Mouse (Mus musculus): ENCODE data around the gene Cnih2.
A peak's percentile ranks its signal among the peaks of the same experiment; 100 is the strongest.
"Not testable (repeated sequence)": the region's sequence is repeated elsewhere in the genome, so short reads cannot be mapped to it uniquely, and the experiment has no call there.

Gene Cnih2

DNA sequence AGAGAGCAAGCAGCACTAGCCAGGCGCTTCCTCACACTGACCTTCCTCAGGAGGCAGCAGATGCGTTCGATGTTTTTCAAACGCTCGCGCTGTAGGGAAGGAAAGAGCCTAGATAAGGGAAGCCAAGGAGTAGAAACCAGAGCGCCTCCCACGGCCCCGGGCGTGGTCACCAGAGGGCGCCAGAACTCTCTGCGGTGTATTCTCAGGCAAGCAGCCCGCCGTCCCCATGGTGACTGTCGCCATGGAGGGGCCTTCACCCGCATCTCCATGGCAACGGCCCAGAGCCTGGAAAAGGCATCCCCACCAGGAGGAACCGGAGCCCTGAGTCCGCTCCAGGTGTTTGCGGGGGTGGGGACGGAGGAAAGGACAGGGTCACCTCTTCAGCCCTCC, 4.1 kb downstream of the Cnih2 start:
- peak; percentile 88 to 96 for DNase-seq (ENCODE audit: low spot score in 2 of 2)

DNA sequence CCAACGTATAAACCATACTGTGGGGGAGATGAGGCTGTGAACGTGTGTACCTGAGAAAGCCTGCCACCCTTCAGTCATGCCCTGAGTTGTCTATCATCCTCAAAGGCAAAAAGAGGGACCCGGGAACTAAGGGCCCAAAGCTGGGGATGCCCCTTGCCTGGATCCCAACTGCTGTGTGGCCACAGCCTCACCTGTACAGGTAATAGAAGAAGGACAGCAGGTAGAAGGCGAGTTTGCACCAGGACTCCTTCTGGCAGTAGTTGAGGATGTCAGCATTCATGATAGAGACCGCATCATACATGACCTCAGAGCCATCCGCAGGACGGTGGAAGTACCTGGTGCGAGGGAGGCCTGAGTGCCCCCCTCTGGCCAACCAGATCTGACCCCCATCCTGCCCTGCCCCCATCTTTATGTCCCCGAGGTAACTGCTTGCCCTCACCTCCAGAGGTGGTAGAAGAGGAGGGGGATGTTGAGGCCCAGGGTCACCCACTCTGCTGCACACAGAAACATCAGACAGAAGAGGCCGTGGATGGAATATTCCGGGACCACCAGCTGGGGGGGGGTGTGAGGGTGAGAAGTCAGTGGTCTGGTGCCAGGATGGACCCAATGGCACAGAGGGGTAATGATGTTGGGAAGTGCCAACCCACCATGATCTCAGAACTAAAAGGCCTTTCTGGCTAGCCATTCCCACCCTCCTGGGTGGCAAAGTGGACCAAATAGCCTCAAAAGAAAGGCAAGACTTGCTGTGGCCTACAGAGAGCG, 4.7 kb downstream of the Cnih2 start:
- DNase-seq (ENCODE audit: low spot score in 2 of 2), result no peak

DNA sequence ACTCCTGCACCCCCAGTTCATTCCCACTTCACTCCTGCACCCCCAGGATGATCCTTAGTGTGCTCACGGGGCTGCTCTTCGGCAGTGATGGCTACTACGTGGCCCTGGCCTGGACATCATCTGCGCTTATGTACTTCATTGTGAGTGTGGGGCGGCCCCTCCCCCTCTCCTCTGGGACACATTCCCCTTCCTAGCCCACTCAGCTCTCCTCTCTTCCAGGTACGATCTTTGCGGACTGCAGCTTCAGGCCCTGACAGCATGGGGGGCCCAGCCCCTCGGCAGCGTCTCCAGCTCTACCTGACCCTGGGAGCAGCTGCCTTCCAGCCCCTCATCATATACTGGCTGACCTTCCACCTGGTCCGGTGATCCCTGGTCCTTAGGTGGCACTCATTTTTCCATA, 6.2 kb downstream of the Cnih2 start:
- DNase-seq (ENCODE audit: low spot score in 2 of 2), result no peak

DNA sequence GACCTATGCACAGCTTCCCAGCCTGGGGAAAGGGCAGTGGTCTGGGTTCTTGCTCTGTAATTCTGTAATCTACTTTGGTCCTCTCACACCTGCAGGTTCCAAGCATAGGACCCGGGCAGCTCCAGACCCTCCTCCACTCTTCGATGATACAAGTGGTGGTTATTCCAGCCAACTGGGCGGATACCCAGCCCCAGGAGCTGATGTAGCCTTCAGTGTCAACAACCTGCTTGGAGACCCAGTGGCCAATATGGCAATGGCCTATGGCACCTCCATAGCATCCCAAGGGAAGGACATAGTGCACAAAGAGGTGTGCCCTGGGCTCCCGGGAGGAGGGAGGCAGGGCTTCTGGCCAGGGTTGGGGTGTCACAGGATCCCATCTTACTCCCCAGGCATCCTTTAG, 9.0 kb downstream of the Cnih2 start:
- DNase-seq (ENCODE audit: low spot score in 2 of 2), result no peak

DNA sequence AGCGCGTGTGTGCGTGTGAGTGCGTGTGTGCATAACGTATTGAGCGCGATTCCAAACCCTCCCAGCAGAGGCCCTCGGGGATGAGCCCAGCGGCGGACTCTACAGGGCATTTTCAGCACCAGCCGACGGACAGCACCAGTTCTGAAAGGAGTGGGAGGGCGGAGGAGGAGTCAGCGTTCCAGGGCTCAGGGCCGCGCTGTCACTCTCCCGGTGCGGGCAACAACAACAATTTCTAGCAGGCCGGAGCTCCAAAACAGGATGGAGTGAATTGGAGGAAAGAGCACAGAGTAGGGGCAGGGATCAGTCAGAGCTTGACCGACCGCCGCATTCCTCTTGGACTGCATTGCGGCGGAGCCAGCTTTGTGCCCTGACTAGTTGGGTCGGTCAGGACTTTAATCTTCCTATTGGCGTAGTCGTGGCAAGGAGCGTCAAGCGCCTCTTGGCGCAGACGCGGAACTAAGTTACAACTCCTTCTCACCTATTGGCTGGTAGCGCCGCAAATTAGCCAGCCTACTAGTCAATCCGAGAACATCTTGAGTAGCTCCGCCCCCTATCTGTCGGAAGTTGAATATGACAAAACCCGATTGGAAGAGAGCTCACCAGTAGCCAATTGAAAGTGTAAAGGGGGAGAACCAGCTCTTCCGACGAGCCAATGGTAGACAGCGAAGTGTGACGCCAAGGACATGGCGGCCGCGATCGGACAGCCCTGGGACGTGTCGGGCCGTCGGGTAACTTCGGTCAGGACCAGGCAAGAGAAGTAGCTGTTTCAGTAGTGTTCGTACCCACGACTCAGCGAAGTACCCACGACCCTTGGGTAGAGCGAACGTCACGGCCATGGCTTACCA, 10.2 kb downstream of the Cnih2 start, which contains the start of gene Yif1a:
Yif1a (plus strand) TSS at position 655 of the 845 bp plus-strand sequence.
- peak; percentile 89 to 96 for DNase-seq (ENCODE audit: low spot score in 2 of 2)

DNA sequence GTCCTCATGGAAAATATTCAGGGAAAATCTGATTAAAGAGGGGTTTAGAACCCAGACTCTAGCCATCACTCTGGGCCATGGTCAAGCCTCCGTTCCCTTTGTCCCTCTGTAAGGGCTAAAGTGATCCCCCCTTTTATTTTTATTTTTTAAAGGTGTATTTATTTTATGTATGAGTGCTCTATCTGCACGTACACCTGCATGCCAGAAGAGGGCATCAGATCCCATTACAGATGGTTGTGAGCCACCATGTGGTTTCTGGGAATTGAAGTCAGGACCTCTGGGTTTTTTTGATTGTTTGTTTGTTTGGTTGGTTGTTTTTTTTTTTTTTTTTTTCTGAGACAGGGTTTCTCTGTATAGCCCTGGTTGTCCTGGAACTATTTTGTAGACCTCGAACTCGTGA, 11.8 kb downstream of the Cnih2 start:
- not testable (repeated sequence) for DNase-seq (ENCODE audit: low spot score in 2 of 2)

DNA sequence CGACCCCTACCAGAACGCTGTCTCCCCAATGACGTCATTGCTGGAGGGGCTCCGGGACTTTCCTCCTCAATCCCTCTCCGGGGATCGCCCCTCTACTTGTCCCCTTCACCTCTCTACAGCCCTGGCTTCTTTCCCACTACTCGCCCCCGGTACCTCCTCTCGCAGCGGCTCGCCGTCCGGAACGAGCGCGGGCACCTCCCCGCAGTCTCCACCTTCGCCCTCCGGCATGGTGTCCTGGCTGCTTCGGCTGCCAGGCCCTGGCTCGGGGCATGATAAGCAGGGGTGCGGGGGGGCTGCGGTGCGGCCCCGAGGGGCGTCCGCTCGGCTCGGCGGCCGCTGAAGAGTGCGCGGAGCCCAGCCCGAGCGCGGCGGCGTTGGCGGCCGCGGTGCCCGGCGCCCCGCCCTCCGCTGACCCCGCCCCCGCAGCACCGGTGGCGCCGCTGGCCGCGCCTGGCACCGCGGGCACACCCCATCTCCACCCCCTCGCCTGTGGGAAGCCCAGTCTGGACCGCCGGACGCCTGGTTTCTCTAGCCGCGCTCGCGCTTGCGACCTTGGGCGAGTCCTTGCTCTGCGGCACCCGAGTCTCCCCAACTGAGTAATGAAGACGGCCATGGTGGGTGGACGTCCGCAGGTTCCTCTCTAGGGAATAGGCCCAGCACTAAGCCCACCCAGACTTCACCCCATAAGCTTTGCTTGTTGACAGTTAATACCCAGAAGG, 13.0 kb downstream of the Cnih2 start, which contains the start of gene Tmem151a:
Tmem151a (minus strand) TSS at position 387 of the 719 bp plus-strand sequence.
- peak in 1 of 2 experiments; percentile 71 for DNase-seq (ENCODE audit: low spot score in 2 of 2)

DNA sequence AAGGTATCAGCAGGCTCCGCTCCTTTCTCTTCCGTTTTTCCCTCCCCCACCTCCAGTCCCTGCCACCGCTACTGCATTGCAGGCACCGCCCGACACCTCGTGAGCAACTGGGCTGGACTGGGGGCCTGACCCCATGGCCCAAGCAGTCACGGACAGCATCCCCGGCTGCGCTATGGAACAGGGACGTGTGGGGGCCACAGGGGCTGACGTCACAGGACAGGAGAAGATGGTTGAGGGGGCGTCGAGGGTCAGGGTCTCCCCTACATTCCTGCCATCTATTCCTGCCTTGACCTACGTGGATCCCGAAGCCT, 13.5 kb downstream of the Cnih2 start:
- no peak for DNase-seq (ENCODE audit: low spot score in 2 of 2)

DNA sequence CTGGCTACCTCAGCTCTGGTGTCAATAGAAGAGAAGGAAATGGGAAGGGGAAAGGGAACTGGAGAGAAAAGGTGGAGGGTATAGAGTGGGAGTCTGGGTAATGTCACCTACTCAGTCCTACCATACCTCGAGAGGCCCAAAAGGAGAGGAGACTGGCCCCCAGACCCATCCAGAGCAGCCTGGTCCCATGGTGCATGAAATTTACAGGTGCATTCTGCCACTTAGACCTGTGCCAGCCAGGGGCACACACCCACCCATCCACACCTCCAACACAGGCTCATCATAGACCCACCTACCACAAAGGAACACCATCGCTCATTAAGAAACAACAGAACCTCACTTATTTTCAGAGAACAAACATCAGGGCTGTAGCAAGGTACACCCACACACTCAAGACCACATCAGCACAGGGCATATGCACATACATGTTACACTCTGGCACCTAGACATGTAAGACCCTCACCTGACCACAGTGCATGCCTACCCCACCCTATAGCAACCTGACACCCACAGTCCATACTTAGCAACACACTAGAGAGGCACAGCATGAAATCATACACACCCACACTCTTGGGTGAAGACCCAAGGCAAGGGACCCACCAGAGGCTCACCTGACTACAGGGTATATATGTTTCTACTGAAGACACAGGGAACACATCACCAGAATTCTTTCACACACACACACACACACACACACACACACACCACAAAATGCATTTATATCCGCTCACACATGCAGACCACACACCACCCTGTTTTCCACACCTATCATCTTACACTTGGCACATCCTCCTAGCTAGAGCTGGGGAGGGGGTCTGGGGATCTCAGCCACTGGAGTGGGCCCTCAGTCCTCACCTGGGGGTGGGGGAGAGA, 14.1 kb downstream of the Cnih2 start:
- DNase-seq (ENCODE audit: low spot score in 2 of 2), result no peak

DNA sequence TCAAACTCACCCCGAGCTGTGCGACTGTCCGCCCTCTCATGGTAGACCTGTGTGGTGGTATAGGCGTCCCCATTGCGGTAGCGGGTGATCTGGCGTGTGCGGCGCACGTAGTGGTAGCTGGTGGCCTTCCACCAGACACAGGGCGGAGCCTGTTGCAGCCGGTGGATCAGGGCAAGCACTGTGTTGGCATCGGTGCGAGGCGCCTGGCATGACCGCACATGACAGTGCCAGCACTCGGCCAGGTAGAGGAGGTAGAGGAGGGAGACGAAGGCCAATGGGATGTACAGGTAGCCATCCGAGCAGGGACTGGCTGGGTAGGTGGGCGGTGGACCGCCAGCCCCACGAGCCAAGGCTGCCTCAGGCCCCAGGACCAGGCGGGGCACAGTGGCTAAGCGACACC, 15.7 kb downstream of the Cnih2 start:
- DNase-seq (ENCODE audit: low spot score in 2 of 2), result no peak

DNA sequence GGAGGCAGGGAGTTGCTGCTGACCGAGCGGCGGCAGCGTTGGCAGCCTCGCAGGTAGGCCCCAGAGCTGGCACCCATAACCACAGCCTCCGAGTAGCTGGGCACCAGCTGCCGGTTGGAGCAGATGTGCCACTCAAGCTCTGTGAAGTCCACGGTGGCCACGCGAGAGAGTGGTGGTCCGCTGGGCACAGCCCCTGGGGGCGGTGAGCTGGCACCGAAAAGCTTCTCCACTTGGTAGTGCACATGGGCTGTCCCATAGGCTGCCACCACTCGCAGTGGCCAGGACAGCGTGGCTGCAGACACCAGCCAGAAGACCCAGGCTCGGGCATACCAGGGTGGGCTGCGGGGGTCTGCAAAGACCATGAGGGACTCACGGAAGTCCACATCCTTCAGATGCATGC, 16.3 kb downstream of the Cnih2 start:
- DNase-seq (ENCODE audit: low spot score in 2 of 2), result no peak

DNA sequence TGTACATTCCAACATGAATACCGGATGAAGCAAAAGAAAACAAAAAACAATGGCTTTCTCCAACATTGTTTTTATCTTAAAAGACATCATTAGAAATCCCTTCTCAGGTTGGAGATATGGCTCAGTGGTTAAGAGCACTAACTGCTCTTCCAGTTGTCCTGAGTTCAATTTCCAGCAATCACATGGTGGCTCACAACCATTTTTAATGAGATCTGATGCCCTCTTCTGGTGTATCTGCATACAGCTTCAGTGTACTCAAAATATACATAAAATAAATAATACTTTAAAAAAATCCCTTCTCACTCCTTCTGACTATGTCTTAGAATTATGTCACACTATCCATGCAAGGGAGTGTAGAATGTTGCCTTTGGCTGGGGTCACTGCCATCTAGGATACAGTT, 19.0 kb downstream of the Cnih2 start:
- DNase-seq (ENCODE audit: low spot score in 2 of 2), result no peak

DNA sequence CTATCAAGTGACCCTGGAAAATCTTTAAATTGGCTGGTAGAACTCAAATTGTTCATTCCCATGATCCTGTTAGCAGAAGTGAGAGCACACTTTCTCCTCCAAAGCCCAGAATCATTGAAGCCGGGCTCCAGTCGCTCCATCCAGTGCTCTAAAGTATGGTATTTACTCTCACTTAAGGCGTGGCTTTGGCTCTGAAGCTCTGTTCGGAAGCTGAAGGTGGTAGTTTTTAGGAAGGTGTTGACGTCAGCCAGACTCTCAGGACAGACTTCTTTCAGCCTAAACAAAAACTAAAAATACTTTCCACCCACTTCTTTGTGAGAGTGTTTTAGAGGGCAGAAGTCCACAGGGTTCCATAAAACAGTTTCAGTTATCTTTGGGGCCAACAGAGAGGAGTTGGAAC, 24.8 kb downstream of the Cnih2 start:
- no peak for DNase-seq (ENCODE audit: low spot score in 2 of 2)

DNA sequence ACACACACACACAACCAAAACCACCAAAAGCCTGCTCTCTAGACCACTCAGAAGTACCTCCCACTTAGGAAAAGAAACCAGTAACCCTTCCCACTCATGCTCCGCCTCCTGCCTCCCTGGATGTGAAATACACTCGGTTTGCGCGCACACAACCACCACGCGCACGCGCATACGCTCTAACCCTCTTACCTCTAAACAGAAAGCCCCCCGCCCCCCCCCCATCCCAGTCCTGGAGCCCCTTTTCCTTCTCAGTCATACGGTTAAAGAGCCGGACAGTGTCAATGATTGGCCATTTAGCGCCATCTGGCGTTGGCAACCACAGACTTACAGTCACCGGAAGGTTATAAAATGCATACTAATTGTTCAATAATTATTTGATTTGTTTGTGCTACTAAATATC, 25.3 kb downstream of the Cnih2 start:
- DNase-seq (ENCODE audit: low spot score in 2 of 2), result peak in 1 of 2 experiments; percentile 56

DNA sequence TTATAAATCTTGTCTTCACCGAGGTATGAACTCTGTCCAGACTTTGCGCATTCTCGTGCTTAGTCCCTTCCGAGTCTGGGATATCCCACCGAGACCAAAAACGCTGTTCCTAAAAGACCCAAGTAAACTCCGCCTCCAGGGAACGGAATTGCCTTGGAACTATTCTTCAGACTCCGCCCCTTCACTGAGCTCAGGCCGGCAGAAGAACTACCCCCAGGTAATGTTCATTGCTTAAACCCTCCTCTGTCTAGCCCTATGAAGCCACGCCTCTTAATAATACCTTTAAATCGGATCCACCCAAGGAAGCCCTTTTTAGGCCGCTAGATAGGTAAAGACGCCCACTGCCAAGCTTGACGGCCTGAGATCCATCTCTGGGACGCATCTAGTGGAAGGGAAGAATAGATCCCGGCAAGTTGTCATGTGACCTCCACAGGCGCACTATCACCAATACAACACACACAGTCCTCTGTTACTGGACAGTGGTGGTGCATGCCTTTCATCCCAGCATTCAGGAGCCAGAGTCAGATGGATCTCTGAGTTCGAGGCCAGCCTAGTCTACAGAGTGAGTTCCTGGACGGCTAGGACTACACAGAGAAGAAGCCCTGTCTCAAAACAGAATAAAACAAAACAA, 25.8 kb downstream of the Cnih2 start:
- DNase-seq (ENCODE audit: low spot score in 2 of 2), result no peak

DNA sequence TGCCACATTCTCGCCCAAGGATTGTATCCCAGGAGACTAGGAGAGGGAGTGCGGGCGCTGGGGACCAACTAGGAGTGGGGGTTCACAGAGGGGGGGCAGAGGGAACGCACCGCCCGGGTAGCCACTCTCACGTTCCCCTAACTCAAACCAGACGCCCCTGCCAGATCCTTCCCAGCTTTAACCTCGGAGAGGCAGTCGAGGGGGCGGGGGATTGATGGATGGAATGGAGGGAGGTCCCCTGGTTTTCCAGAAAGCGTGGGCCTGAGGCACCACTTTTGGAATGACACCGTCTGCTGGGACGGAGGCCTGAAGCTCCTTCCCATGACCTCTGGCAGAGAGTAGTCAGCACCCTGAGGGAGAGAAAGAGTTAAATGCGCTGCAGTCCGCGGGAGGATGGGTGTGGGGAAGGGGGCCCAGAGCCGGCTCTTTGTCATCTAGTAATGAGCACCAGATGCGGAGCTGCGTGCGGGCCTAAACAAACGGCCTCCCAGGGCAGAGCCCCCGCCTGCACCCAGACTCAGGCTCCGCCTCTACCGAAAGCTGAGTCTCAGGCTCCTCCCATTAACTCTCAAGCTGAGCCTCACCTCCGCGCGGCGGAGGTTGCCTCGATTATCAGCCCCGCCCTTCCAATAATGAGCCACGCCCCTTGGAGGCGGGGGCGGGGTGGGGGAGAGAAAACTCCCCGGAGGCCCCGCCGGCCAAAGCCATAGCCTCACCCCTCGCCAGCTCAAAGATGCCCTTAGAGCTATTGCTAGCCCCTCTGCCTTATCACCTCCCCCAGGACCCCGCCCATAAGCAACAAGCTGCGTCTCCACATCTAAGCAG, 26.6 kb downstream of the Cnih2 start:
- peak; percentile 75 to 83 for DNase-seq (ENCODE audit: low spot score in 2 of 2)

DNA sequence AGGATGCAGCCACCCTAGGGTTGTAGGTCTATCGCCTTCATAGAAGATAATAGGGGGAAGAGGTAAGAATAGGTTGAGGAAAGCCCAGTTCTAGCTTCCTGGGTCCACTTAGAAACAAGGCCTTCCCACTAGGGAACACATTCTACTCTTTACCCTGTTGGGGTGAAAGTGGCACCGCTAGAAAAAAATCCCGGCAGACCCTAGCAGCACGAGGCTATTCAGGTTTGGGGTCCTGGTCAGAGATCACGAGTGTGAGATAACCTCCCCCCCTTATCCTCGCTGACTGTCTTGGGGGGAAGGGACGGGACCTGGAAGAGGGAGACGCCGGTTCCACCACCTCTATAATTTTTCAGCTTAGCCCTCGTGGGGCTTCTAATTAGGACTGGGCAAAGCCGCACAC, 27.2 kb downstream of the Cnih2 start:
- DNase-seq (ENCODE audit: low spot score in 2 of 2), result no peak

DNA sequence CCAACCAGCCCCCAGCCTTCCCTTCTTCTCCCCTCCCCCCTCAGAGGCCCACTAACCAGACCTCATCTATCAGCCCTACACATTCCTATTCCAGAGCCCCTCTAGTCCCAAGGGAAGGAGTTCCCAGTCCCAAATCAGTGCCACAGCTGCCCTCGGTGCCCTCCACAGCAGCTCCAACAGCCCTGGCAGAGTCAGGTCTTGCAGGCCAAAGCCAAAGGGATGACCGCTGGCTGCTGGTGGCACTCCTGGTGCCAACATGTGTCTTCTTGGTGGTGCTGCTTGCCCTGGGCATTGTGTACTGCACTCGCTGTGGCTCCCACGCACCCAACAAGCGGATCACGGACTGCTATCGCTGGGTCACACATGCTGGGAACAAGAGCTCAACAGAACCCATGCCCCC, 28.3 kb downstream of the Cnih2 start:
- no peak for DNase-seq (ENCODE audit: low spot score in 2 of 2)

DNA sequence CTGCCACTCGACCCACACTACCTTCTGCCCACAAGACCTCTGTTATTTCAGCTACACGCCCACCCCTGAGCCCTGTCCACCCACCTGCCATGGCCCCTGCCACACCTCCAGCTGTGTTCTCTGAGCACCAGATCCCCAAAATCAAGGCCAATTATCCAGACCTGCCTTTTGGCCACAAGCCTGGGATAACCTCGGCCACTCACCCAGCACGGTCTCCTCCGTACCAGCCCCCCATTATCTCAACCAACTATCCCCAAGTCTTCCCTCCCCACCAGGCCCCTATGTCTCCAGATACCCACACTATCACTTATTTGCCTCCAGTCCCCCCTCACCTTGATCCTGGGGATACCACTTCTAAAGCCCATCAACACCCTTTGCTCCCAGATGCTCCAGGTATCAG, 28.8 kb downstream of the Cnih2 start:
- no peak for DNase-seq (ENCODE audit: low spot score in 2 of 2)

DNA sequence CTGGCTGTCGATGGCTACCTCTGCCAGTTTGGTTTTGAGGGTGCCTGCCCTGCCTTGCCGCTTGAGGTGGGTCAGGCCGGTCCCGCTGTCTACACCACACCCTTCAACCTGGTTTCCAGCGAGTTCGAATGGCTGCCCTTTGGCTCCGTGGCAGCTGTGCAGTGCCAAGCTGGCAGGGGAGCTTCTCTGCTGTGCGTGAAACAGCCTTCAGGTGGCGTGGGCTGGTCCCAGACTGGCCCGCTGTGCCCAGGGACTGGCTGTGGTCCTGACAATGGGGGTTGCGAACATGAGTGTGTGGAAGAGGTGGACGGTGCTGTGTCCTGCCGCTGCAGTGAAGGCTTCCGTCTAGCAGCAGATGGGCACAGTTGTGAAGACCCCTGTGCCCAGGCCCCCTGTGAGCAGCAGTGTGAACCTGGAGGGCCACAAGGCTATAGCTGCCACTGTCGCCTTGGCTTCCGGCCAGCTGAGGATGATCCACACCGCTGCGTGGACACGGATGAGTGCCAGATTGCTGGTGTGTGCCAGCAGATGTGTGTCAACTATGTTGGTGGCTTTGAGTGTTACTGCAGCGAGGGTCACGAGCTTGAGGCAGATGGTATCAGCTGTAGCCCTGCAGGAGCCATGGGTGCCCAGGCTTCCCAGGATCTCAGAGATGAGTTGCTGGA, 29.6 kb downstream of the Cnih2 start:
- no peak for DNase-seq (ENCODE audit: low spot score in 2 of 2)
